Mouse (Mus musculus) erythroblast, adult 5-6 weeks (primary cell): ENCODE results near the gene Dhdh. TPM values are rescaled to one million over a fixed set of nuclear protein-coding genes. Genes with fewer than 3 reads are reported as not detected.

Experiments
- ATAC-seq: replicated peaks from 2 replicates; pipeline ENCODE4 v1.8.0; 2016; ENCODE audit warnings: moderate number of reproducible peaks, mild to moderate bottlenecking, moderate TSS enrichment, inconsistent platforms; ENCODE audit not compliant: poor library complexity, low FRiP score, severe bottlenecking
- total RNA-seq, 2 experiments: library from RNA; stranded (forward) in 1 of 2; stranded (reverse) in 1 of 2; fragments of 150-400 nt in 1 of 2; fragments of 200-764, 138-1000 nt in 1 of 2; gene quantifications; 2 replicates each; pipeline versions ENCODE4 v1.2.3 to v1.2.4; 2015 to 2017; ENCODE audit warnings: low replicate concordance in 2 of 2

Dhdh gene
- total RNA-seq, 2 experiments from 2014 or later: 2.3 to 3.3 TPM

DNA sequence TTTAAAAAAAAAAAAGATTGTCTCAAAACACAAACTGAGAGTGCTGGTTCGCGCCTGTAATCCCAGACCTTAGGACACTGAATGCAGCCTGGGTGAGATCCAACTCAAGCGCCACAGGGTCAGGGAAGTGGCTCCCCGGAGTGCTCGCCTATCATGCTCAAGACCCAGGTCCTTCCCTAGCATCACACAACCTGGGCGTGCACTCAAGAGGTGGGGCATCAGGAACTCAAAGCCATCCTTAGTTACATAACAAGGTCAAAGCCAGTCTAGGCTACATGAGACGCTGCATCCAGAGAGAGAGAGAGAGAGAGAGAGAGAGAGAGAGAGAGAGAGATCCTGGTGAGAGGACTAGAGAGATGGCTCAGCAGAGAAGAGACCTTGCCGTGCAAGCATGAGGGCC lies 62.0 kb downstream of the Dhdh start:
- ATAC-seq: no peak

DNA sequence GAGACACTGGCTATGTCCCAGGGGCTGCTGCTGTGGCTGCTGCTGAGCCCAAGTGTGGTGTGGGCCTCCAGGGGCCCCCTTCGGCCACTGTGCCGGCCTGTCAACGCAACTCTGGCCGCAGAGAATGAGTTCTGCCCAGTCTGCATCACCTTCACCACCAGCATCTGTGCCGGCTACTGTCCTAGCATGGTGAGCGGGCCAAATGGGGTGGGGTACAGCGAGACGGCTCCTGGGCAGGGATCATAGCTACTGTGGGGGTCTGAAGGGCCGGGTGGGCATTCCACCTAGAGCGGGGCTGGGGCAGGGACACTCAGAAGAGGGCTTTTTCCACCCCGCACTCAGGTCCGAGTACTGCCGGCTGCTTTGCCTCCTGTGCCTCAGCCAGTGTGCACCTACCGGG lies 67.4 kb downstream of the Dhdh start:
- ATAC-seq: no peak

Other genes starting within 250 kb of the Dhdh start
Only the 30 nearest of the 36 such genes appear.
- gene Slc6a21, start 211.3 kb downstream of the Dhdh start, total RNA-seq (2015; ENCODE audit: low replicate concordance): not detected in 2 replicates
- gene Slc6a21, start 211.3 kb downstream of the Dhdh start, total RNA-seq (2017; ENCODE audit: low replicate concordance): not detected in 2 replicates
- 0.42 TPM in 1 of 2 replicates, not detected in the other for gene Trpm4, start 155.0 kb downstream of the Dhdh start, total RNA-seq (2015; ENCODE audit: low replicate concordance)
- not detected in 2 replicates for gene Trpm4, start 155.0 kb downstream of the Dhdh start, total RNA-seq (2017; ENCODE audit: low replicate concordance)
- not detected in 2 replicates for gene Hrc, start 153.5 kb downstream of the Dhdh start, total RNA-seq (2015; ENCODE audit: low replicate concordance)
- gene Hrc, start 153.5 kb downstream of the Dhdh start, total RNA-seq (2017; ENCODE audit: low replicate concordance): not detected in 2 replicates
- gene Ppfia3, start 121.8 kb downstream of the Dhdh start, total RNA-seq (2015; ENCODE audit: low replicate concordance): 1.9 TPM in 1 of 2 replicates, not detected in the other
- gene Ppfia3, start 121.8 kb downstream of the Dhdh start, total RNA-seq (2017; ENCODE audit: low replicate concordance): 0.26 TPM in 1 of 2 replicates, not detected in the other
- 1.5 TPM in 1 of 2 replicates, not detected in the other for gene Lin7b, start 118.2 kb downstream of the Dhdh start, total RNA-seq (2015; ENCODE audit: low replicate concordance)
- 5.4 TPM in 1 of 2 replicates, not detected in the other for gene Lin7b, start 118.2 kb downstream of the Dhdh start, total RNA-seq (2017; ENCODE audit: low replicate concordance)
- 50.5 and 70.2 TPM in 2 replicates for gene Snrnp70, start 93.1 kb downstream of the Dhdh start, total RNA-seq (2015; ENCODE audit: low replicate concordance)
- gene Snrnp70, start 93.1 kb downstream of the Dhdh start, total RNA-seq (2017; ENCODE audit: low replicate concordance): 169 and 259 TPM in 2 replicates
- gene Kcna7, start 83.2 kb downstream of the Dhdh start, total RNA-seq (2015; ENCODE audit: low replicate concordance): not detected in 2 replicates
- not detected in 2 replicates for gene Kcna7, start 83.2 kb downstream of the Dhdh start, total RNA-seq (2017; ENCODE audit: low replicate concordance)
- gene Ntf5, start 75.1 kb downstream of the Dhdh start, total RNA-seq (2015; ENCODE audit: low replicate concordance): not detected in 2 replicates
- gene Ntf5, start 75.1 kb downstream of the Dhdh start, total RNA-seq (2017; ENCODE audit: low replicate concordance): not detected in 2 replicates
- gene Lhb, start 68.0 kb downstream of the Dhdh start, total RNA-seq (2015; ENCODE audit: low replicate concordance): not detected in 2 replicates
- gene Lhb, start 68.0 kb downstream of the Dhdh start, total RNA-seq (2017; ENCODE audit: low replicate concordance): not detected in 2 replicates
- 11.7 and 13.2 TPM in 2 replicates for gene Gys1, start 54.0 kb downstream of the Dhdh start, total RNA-seq (2015; ENCODE audit: low replicate concordance)
- gene Gys1, start 54.0 kb downstream of the Dhdh start, total RNA-seq (2017; ENCODE audit: low replicate concordance): 4.6 and 8.9 TPM in 2 replicates
- gene Ruvbl2, start 50.7 kb downstream of the Dhdh start, total RNA-seq (2015; ENCODE audit: low replicate concordance): 54.1 and 63.4 TPM in 2 replicates
- 23.1 and 50.1 TPM in 2 replicates for gene Ruvbl2, start 50.7 kb downstream of the Dhdh start, total RNA-seq (2017; ENCODE audit: low replicate concordance)
- gene Ftl1, start 28.9 kb downstream of the Dhdh start, total RNA-seq (2015; ENCODE audit: low replicate concordance): 1,430 and 1,622 TPM in 2 replicates
- 705 and 987 TPM in 2 replicates for gene Ftl1, start 28.9 kb downstream of the Dhdh start, total RNA-seq (2017; ENCODE audit: low replicate concordance)
- gene Bax, start 21.9 kb downstream of the Dhdh start, total RNA-seq (2015; ENCODE audit: low replicate concordance): 8.6 and 12.7 TPM in 2 replicates
- 9.7 and 11.8 TPM in 2 replicates for gene Bax, start 21.9 kb downstream of the Dhdh start, total RNA-seq (2017; ENCODE audit: low replicate concordance)
- not detected in 2 replicates for gene Tulp2, start 6.9 kb downstream of the Dhdh start, total RNA-seq (2015; ENCODE audit: low replicate concordance)
- gene Tulp2, start 6.9 kb downstream of the Dhdh start, total RNA-seq (2017; ENCODE audit: low replicate concordance): 0.42 TPM in 1 of 2 replicates, not detected in the other
- gene Gm45808, start 2.0 kb downstream of the Dhdh start, total RNA-seq (2015; ENCODE audit: low replicate concordance): not detected in 2 replicates
- gene Gm45808, start 2.0 kb downstream of the Dhdh start, total RNA-seq (2017; ENCODE audit: low replicate concordance): not detected in 2 replicates
- 83.0 and 88.6 TPM in 2 replicates for gene Nucb1, start 21.6 kb upstream of the Dhdh start, total RNA-seq (2015; ENCODE audit: low replicate concordance)
- gene Nucb1, start 21.6 kb upstream of the Dhdh start, total RNA-seq (2017; ENCODE audit: low replicate concordance): 487 and 671 TPM in 2 replicates
- 1,095 and 1,392 TPM in 2 replicates for gene Ppp1r15a, start 37.5 kb upstream of the Dhdh start, total RNA-seq (2015; ENCODE audit: low replicate concordance)
- gene Ppp1r15a, start 37.5 kb upstream of the Dhdh start, total RNA-seq (2017; ENCODE audit: low replicate concordance): 1,351 and 1,490 TPM in 2 replicates
- gene Plekha4, start 37.5 kb upstream of the Dhdh start, total RNA-seq (2015; ENCODE audit: low replicate concordance): 1.3 TPM in 1 of 2 replicates, not detected in the other
- gene Plekha4, start 37.5 kb upstream of the Dhdh start, total RNA-seq (2017; ENCODE audit: low replicate concordance): 2.8 and 9.9 TPM in 2 replicates
- not detected in 2 replicates for gene Hsd17b14, start 66.1 kb upstream of the Dhdh start, total RNA-seq (2015; ENCODE audit: low replicate concordance)
- gene Hsd17b14, start 66.1 kb upstream of the Dhdh start, total RNA-seq (2017; ENCODE audit: low replicate concordance): not detected in 2 replicates
- 5.8 and 9.0 TPM in 2 replicates for gene Bcat2, start 81.3 kb upstream of the Dhdh start, total RNA-seq (2015; ENCODE audit: low replicate concordance)
- gene Bcat2, start 81.3 kb upstream of the Dhdh start, total RNA-seq (2017; ENCODE audit: low replicate concordance): 10.7 and 11.2 TPM in 2 replicates
- not detected in 2 replicates for gene Fgf21, start 126.7 kb upstream of the Dhdh start, total RNA-seq (2015; ENCODE audit: low replicate concordance)
- gene Fgf21, start 126.7 kb upstream of the Dhdh start, total RNA-seq (2017; ENCODE audit: low replicate concordance): not detected in 2 replicates
- gene Fut1, start 128.5 kb upstream of the Dhdh start, total RNA-seq (2015; ENCODE audit: low replicate concordance): not detected in 2 replicates
- not detected in 2 replicates for gene Fut1, start 128.5 kb upstream of the Dhdh start, total RNA-seq (2017; ENCODE audit: low replicate concordance)
- gene Izumo1, start 133.0 kb upstream of the Dhdh start, total RNA-seq (2015; ENCODE audit: low replicate concordance): not detected in 2 replicates
- gene Izumo1, start 133.0 kb upstream of the Dhdh start, total RNA-seq (2017; ENCODE audit: low replicate concordance): not detected in 2 replicates
- gene Rasip1, start 138.7 kb upstream of the Dhdh start, total RNA-seq (2015; ENCODE audit: low replicate concordance): not detected in 2 replicates
- not detected in 2 replicates for gene Rasip1, start 138.7 kb upstream of the Dhdh start, total RNA-seq (2017; ENCODE audit: low replicate concordance)
- not detected in 2 replicates for gene Mamstr, start 151.2 kb upstream of the Dhdh start, total RNA-seq (2015; ENCODE audit: low replicate concordance)
- gene Mamstr, start 151.2 kb upstream of the Dhdh start, total RNA-seq (2017; ENCODE audit: low replicate concordance): not detected in 2 replicates
- not detected in 2 replicates for gene Fut2, start 177.6 kb upstream of the Dhdh start, total RNA-seq (2015; ENCODE audit: low replicate concordance)
- not detected in 2 replicates for gene Fut2, start 177.6 kb upstream of the Dhdh start, total RNA-seq (2017; ENCODE audit: low replicate concordance)
- not detected in 2 replicates for gene Ntn5, start 195.2 kb upstream of the Dhdh start, total RNA-seq (2015; ENCODE audit: low replicate concordance)
- gene Ntn5, start 195.2 kb upstream of the Dhdh start, total RNA-seq (2017; ENCODE audit: low replicate concordance): not detected in 2 replicates
- not detected in 2 replicates for gene Sec1, start 205.6 kb upstream of the Dhdh start, total RNA-seq (2015; ENCODE audit: low replicate concordance)
- gene Sec1, start 205.6 kb upstream of the Dhdh start, total RNA-seq (2017; ENCODE audit: low replicate concordance): not detected in 2 replicates
- not detected in 2 replicates for gene Car11, start 211.0 kb upstream of the Dhdh start, total RNA-seq (2015; ENCODE audit: low replicate concordance)
- gene Car11, start 211.0 kb upstream of the Dhdh start, total RNA-seq (2017; ENCODE audit: low replicate concordance): not detected in 2 replicates
- gene Dbp, start 216.3 kb upstream of the Dhdh start, total RNA-seq (2015; ENCODE audit: low replicate concordance): 1.5 and 1.9 TPM in 2 replicates
- gene Dbp, start 216.3 kb upstream of the Dhdh start, total RNA-seq (2017; ENCODE audit: low replicate concordance): 0.77 and 2.2 TPM in 2 replicates